24 mouse cellular contexts compared by ENCODE assay signal in the genomic region with DNA sequence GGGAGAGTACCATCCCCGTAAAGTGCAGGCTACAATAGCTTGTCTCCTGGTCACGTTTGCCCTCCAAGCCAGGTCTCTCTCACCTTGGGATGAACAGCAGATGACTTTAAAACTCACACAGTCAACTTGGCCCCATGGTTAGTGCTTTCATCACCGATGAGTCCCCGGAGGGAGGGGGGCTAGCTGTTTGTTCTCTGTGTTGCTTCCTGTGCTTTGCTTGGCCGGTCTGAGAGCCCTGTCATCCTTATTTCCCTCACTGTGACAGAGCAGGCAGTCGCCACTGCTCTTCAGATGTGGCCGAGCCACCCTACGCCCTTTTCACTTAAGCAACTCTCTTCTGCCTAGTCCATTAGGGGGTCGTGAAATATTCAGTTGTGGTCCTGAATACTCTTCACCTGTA. TPM values are rescaled to one million over a fixed set of nuclear protein-coding genes. Genes with fewer than 3 reads are reported as not detected.
"Had no signal": no experiment of that assay in that cellular context is flagged by ENCODE, and none has a peak within 500 bp of the region (broad histone marks: within the 10 kb centered on the region; RNA-seq: fewer than 3 reads in every experiment).

No protein-coding gene starts in this region.

- DNase-seq: kidney, adult 18-20 months; kidney, adult 9 months; kidney, postnatal 25 days; layer of hippocampus, adult 9-11 months; liver; liver, embryonic 13.5 days; lung, postnatal 10 days; right cerebral cortex, adult 18-20 months; right cerebral cortex, postnatal 14 days; thymus, postnatal 25 days had no signal

- H3K27me3 ChIP-seq: liver, embryonic 13.5 days; midbrain, embryonic 15.5 days; neural tube, embryonic 12.5 days; neural tube, embryonic 15.5 days had no signal

- H3K4me3 ChIP-seq: layer of hippocampus, adult 2 months; limb, embryonic 10.5 days; limb, embryonic 13.5 days; liver, embryonic 13.5 days; midbrain, embryonic 12.5 days; midbrain, embryonic 15.5 days; neural tube, embryonic 12.5 days; neural tube, embryonic 15.5 days; stomach, embryonic 15.5 days had no signal

- H3K36me3 ChIP-seq: limb, embryonic 10.5 days; limb, embryonic 13.5 days; liver, embryonic 13.5 days; midbrain, embryonic 12.5 days; midbrain, embryonic 15.5 days; neural tube, embryonic 12.5 days; neural tube, embryonic 15.5 days; stomach, embryonic 15.5 days had no signal

- H3K4me1 ChIP-seq: limb, embryonic 13.5 days; liver, embryonic 13.5 days; neural tube, embryonic 12.5 days; stomach, embryonic 15.5 days had no signal

RNA-seq across cellular contexts. Expression of gene Cacna1i, which starts 38.7 kb away (rescaled TPM):
- total RNA-seq: megakaryocyte, adult 5-6 weeks had no signal
- polyA plus RNA-seq: intestine, embryonic 16.5 days; kidney, embryonic 16.5 days; liver, embryonic 13.5 days; liver, embryonic 16.5 days; lung, embryonic 14.5 days; macrophage had no signal
